Mouse (Mus musculus): ENCODE data around the gene Snx21.

DNA sequence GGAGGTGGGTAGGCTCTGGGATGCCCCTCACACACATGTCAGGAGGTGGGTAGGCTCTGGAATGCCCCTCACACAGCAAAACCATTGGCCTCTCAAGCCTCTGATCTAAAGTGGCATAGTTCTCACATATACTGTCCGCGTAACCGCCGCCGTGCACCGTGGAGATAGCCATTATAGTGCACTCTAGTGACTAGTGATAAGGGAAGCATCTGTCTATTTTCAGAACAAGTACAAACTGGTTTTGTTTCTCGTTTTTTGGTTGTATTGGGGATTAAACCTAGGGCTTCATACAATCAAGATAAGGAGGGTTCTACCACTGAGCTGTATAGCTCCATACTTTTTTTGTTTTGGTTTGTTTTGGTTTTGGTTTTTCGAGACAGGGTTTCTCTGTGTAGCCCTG, 30.2 kb downstream of the Snx21 start:
- TF ChIP-seq CTCF (IDR thresholded peaks at IDR 0.05; ENCODE audit: low read depth) (no peak), EP300 (optimal IDR thresholded peaks at IDR 0.05) (no peak)
